Mouse (Mus musculus) stomach, postnatal 0 days (tissue): ENCODE measurements around the gene Ppp3ca.

Source experiments
- CTCF ChIP-seq: IDR thresholded peaks from 2 replicates; pipeline ENCODE4 v1.5.1; 2016; ENCODE audit warnings: antibody characterized with exemption, low read depth, mild to moderate bottlenecking, moderate library complexity
- EP300 ChIP-seq: optimal IDR thresholded peaks from 2 replicates; pipeline ENCODE3; 2016; ENCODE audit warnings: antibody characterized with exemption

GRCm38 (mm10) chr3:136704515-136705247 lies 34.8 kb downstream of the Ppp3ca start:
- TF ChIP-seq CTCF (no peak), EP300 (peak; percentile 25)
